Mouse (Mus musculus): Measurements from ENCODE around the gene Kank2. TPM values are rescaled to one million over a fixed set of nuclear protein-coding genes. Genes with fewer than 3 reads are reported as not detected.

Kank2 gene
- 10 to 100 TPM; 64.2 to 67.2 (median 65.6) TPM for total RNA-seq (2022)

DNA sequence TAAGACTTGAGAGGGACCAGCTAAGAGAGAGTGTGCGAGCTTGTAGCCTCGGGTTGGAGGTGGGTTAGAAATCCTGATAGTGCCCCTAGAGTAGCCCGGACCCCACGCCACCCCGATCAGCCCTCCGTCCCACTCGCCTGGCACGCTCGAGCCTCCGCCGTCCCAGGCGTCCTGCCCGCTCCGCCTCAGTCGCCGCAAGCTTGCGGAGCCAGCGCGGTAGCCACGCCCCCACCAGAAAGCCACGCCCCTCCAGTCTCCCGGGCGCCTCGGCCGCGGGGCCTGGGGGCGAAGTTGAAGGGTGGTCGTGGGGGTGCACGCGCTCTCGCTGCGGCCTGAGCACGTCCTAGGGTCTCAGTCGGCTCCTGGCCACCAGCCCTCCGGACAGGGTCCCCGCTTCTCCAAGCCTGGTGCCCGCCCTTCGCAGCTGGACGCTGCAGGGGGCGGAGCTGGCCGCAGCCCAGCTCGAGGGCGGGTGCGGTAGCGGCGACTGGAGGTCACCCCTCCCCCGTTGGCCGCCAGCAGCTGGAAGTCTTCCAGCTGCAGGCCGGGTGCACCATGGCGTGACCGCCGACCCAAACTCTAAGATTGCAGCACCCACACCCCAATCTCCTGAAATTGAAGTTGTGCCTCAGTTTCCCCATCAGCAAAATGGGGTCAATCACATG is at the start of gene Kank2:
TSS of gene Kank2 (minus strand) at position 400 of the 665 bp plus-strand sequence.
- DNase-seq (ENCODE audit: low spot score): peak; percentile 89

DNA sequence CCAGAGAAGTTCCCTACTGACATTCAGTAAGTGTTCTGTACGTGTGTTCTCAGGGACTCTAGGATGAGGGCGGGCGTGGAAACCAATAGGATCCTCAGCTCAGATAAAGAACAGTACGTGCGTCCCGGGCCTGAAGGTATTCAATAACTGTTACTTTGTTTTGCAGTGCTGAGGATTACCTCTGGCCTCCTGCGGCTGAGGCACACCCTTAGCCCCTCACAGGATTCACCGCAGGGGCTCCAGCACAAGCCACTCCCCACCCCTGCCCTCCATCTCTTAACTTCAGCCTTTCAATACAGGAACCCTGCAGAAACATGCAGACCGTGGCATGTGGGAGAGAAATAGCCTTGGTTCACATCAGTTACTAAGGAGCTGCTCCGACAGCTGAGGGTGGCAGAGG is 49.4 kb upstream of the Kank2 start:
- DNase-seq (ENCODE audit: low spot score): no peak

DNA sequence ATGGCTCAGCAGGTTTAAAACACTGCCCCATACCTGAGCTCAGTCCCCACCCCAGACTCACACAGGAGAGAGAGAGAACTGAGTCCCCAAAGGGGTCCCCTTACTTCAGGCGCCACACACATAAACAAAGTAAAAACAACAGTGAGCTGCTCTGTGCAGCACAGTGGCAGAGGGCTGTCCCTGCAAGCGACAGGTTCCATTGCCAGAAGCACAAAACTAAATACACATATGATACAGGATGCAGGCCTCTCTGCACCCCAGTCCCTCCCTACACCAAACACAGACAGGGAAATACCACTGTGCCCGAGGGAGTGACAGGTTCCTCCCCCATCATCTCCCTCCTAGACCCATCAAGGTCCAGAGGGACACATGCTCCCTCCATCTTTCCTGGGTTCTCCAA is 48.9 kb upstream of the Kank2 start:
- DNase-seq (ENCODE audit: low spot score): no peak

DNA sequence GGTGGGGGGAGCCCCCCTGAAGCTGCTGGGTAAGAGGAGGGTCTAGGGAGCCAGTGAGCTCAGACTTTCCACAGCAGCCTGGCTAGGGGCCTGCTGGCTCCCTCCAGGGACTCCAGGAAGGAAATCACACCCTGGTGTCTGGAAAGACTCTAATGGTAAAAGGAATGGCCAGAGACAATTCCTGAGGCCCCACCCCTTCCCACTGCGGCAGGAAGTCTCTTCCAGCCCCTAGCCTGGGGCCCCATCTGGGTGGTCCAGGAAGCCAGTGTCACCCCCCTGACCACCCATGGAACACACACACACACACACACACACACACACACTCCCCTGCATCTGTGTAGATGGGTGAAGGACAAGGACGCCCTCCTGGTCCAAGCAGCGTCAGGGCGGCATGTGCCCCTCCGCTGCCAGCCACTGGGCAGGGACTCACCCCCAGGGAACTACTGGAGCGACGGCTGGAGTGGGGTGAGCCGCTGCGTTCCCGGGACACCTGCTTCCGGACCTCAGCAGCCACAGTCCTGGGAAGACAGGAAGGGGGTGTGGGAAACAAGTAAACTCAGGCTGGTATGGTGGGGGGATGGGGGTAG is 48.3 kb upstream of the Kank2 start:
- DNase-seq (ENCODE audit: low spot score): peak; percentile 89

DNA sequence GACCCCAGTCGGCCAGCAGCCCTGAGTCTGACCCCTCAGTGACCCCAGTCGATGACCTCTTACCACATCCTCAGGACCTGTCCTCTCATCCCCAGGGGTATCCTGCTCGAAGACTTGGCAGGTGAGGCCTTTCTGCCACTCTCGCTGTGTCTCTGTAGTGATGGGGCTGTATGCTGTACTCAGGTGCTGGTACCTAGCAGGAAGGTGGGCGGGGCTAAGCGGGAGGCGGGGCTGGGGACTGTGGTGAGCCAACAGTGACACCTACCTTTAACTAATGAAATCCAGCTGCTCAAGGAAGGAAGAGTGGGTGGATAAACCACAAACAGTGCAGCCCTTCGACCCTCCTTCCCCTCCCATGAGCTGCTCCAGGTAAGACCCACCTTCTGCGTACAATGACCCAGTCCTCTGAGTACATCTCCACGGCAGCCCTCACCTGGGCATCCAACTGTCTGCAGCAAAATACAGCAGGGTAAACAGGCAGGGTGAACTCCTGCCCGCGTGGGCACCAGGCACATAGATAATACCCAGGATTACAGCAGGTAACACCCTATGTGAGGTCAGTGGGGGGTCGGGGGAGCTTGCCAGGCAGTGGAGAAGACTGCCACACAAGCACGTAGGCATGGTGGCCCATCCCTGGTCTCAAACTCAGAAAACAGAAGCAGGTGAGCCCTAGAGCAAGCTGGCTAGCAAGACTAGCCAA is 47.0 kb upstream of the Kank2 start:
- DNase-seq (ENCODE audit: low spot score): no peak

DNA sequence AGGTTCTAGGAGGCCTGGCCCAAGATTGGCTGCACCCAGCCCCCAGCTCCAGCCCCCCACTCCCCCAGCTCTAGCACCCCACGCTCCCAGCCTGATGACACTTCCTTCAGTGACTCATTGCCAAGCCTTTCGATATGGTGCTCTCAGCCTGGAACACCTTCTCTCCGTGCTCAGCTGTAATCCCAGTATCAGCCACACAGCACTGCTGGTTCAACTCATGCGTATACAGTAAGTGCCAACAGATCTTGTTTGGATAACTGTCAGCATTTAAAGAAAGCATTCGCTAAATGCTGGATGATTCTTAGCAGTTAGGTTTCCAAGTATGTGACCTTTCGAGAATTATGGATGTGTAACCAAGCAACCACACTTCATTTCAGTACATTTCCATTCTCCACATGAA is 44.5 kb upstream of the Kank2 start:
- DNase-seq (ENCODE audit: low spot score): no peak

DNA sequence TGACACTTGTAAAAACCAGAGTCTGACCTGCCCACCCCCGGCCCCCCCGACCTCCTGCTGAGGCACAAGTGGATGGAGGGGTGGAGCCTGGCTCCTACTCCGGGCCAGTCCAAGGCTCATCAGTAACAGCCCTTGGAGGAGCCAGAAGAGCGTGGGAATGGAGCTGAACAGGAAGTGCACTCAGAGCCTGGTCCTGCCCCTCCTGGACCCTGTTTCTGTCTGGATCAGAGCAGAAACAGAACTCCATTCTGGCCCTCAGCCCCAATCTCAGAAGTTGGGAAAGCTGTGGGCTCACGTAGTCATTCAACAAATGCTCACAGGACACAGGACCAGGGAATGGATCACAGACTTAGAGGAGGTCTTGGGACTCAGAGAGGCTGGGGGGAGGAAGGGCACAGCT is 43.8 kb upstream of the Kank2 start:
- DNase-seq (ENCODE audit: low spot score): peak; percentile 68

DNA sequence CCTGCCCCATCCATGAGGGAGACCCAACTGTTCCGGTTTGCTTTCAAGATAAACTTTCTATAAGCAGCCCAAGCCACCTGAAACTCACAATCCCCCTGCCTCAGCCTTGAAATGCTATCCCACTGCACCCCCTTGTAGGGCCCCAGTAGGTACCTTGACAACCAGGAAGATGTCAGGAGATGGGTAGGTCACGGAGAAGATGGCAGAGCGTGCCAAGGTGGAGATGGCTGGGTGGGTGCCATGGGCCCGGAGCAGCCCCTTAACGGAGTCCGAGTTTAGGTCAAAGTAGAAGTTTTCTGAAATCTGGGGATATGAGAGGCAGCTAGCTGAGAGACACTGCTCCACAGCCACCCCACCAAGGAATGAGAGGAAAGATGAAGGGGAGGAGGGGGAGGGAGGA is 42.8 kb upstream of the Kank2 start:
- DNase-seq (ENCODE audit: low spot score): no peak

DNA sequence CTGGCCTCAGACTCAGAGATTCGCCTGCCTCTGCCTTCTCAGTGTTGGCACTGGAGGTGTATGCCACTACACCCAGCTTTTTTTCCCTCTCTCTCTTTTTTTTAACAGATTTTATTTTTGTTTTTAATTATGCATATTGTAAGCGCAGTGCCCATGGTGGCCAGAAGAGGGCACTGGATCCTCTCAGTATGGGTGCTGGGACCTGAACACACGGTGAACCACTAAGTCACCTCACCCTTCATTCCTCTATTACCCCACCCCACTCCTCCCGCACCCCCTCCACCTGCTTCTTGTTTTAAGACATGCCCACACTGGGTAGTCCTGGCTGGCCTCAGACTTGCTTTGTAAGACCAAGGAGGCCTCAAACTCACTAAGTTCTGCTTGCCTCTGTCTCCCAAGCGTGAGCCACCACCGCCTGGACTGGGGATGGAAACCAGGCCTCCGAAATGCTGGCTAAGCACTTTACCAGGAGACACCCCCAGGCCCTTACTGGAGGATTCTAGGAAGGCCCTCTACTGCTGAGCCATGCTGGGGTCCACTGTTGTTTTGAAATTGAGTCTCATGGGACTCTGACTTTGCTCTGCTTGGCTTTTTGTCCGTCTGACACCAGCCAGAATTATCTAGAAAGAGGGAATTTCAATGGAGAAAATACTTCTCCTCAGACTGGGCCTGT is 41.7 kb upstream of the Kank2 start:
- no peak for DNase-seq (ENCODE audit: low spot score)

DNA sequence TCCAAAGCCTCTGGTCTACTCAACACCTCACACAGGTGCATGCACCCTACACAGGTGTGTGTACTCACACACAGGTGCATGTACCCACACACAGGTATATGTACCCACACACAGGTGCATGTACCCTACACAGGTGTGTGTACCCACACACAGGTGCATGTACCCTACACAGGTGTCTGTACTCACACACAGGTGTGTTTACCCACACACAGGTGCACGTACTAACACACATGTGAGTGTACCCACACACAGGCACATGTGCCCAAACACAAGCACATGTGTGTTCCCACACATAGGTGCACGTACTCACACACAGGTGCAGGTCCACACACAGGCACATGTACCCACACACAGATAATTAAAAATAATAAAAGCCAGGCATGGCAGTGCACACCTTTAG is 39.1 kb upstream of the Kank2 start:
- DNase-seq (ENCODE audit: low spot score): no peak

DNA sequence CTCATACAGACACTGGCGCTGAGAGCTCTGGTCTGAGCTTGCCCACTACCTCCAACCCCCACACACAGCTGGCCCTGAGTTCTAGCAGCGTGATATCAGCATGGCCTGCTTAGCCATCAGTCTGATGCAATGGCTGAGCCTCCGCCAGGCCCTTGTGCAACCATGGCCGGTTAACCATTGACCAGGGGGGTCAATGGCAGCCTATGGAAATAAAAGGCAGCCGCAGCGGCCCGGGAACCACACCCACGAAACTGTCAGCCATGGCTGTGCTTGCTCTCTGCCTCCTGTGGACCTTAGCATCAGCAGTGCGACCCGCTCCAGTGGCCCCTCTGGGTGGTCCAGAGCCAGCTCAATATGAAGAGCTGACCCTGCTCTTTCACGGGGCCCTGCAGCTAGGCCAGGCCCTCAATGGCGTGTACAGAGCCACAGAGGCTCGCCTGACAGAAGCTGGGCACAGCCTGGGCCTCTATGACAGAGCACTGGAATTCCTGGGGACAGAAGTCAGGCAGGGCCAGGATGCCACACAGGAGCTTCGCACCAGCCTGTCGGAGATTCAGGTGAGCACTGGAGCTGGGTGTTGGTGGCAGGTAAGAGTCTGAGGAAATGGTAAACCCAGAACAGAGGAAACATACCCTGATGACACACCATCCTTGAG is 36.8 kb upstream of the Kank2 start, which contains the start of gene Angptl8:
TSS of gene Angptl8 (plus strand) at position 253 of the 655 bp plus-strand sequence.
- peak; percentile 57 for DNase-seq (ENCODE audit: low spot score)

DNA sequence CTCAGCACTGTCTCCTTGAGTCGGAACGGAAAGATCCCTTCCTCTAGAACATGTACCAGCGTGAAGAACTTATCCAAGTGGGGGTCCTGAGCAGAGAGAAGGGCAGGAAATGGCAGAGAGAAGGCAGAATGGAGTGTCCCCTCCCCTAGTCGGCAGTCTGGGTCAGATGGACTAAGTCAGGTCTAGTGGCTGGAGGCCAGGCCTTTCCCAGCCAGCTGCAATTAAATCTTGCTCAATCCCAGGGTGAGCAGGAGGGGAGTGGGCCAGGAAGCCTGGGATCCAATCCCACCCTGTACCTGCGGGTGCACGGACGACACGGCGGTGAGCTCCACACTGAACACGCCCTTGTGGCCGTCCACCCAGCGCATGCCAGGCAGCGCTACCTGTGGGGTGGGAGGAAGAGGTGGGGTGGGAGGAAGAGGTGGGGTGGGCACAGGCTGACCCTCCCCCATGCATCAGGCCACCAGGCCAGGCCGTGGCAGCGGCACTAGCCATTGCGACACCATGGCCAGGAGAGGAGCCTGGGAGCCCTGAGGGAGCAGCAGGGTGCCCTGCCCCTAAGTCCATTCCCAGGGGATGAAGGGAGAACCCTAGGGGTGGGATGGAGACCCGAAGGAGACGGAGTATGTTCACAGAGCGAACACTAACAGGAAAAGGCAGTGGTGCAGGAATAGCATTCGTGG is 33.2 kb upstream of the Kank2 start:
- no peak for DNase-seq (ENCODE audit: low spot score)

DNA sequence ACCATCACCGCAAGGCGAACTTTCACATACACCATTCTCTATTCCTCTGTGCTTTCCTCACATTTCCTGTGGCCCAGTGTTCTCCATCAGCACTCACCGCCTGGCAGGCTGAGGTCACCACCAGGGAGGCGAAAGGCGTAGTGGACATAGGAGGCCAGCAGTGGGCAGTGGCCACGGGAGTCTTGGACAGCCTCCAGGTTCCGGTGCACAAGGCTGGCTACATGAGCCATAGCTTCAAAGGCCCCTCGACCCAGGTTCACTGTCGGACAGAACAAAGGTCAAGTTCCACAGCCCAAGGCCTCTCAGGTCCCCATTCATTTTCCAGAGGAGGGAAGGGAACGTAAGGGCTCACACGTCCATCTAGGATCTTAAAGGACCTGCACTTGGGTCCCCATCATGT is 32.4 kb upstream of the Kank2 start:
- DNase-seq (ENCODE audit: low spot score): no peak

DNA sequence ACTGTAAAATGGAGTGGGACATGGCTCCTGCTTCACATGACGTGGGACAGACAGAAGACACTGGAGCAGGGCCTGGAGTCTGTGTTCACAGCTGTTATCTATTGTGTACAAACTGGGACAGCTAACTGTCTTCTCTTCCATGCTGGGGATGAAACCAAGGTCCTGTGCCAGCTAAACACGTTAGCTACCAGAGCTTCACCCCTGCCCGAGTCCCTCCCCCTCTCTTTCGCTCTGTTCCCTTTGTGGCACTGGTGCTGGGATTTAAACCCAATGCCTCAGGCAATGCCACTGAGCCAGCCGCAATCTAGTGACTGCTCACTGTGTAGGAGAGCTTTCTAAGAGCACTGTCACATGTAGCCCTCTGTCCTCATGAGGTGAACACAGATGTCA is 31.9 kb upstream of the Kank2 start:
- DNase-seq (ENCODE audit: low spot score): no peak

DNA sequence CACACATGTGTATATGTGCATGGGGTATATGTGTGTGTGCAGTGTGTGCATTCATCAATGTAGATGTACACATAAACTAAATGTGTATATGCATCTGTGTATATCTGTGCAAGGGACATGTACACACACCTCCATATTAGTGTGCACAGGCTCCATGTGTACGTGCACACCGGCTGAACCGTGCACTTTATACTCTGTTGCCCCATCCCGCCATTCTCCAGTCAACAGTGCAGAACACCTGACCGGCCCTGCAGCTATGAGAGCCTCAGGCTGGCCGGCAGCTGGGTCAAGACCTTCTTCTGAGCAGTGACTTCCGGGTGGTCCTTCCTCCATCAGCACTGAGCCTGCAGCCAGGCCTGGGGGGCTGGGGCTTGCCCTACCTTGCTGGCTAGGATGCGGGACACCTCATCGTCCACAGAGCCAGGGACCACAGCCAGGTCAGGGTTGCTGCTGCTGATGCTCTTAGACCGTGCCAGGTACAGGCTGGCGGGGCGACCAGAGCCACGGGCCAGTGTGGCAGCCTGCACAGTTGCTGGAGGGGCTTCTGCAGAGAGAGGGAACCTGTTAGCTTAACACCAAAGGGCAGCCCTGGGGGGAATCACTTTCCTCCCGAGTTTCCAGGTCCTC is 31.4 kb upstream of the Kank2 start:
- no peak for DNase-seq (ENCODE audit: low spot score)

DNA sequence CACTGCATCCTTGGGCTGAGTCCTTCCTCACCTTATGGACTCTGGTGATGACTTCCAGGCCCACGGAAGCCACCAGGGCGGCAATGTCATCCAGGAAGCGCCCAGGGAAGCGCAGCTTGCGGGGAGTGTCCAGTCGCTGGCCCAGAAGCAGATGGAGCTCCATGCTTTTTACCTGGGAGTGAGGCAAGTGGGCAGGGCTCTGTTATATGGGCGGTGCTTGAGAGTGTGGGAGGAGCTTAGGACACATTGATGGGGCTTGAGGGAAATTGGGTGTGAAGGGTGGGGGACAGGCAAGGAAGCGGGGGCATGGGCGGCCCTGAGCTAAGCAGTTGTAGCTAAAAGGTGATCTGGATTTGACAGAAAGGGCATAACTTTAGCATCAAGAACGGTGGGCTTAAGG is 25.8 kb upstream of the Kank2 start:
- DNase-seq (ENCODE audit: low spot score): no peak

DNA sequence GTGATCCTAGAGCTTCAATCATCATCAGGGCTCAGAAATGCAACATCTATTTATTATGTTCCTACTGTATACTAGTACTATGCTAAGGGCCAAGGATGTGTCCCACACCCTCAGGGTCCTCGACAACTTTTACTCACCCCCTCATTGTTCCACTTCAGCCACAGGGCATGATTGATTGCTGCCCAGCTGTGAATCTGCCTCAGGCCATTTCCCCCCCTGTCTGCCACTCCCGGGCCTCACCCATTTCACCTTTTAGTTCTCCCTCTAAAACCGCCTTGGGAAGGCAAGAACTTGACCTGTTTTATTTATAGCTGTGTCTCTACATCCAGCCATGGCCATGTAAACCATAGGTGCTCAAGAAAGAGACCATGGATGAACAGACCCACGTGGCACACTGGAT is 25.4 kb upstream of the Kank2 start:
- DNase-seq (ENCODE audit: low spot score): no peak

DNA sequence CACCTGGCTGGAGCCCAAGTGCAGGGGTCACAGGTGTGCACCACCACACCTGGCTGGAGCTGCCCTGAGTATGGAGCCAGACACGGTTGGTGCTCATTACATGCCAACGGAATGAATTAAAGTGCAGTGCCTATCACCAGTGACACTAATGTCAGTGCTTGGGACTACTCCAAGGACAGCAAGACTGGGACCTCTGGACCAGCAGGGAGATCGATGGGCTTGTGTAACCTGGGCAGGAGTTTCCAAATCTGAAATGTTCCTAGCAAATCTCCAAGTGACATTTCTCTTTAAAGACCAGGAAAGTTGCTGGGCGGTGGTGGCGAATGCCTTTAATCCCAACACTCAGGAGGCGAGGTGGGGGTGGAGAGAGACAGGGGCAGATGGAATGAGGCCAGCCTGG is 24.1 kb upstream of the Kank2 start:
- no peak for DNase-seq (ENCODE audit: low spot score)

DNA sequence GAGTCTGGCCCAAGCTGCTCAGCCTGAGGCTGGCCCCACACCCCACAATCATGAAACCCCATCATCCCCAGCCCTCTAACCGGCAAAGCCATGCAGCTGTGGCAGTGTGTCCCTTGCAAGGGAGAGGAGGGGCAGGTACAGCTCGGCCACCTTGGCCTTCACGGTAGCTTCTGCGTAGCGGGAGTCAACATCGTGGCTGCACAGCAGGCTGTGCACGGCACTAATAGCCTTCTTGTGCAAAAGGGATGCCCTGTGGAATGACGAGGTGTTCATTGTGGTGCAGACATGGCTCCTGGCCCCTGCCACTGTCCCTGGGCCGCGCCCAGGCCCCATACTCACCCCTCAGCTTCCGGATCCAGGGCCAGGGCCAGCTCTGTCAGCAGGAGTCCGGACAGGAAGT is 21.6 kb upstream of the Kank2 start:
- DNase-seq (ENCODE audit: low spot score): no peak

DNA sequence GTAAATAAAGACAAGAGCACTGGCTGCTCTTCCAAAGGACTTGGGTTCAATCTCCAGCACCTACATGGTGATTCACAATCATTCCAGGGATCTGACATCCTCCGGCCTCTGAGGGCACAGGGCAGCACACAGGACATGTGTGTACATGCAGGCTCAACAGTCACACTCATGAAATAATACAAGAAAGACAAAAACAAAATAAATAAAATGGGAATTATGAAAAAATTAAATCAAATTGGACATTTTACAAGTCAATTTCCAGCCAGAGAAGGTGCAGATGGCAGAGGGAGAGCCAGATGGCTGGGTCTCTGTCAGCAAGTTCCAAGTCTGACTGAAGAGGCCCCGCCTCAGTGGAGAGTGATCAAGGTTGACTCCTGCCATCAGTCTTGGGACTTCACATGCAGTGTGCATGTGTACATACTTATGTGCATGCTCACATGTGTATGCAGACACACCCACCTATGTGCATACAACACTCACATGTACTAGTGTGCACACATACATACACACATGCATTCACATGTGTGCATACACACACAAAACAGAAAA is 20.7 kb upstream of the Kank2 start:
- DNase-seq (ENCODE audit: low spot score): no peak

DNA sequence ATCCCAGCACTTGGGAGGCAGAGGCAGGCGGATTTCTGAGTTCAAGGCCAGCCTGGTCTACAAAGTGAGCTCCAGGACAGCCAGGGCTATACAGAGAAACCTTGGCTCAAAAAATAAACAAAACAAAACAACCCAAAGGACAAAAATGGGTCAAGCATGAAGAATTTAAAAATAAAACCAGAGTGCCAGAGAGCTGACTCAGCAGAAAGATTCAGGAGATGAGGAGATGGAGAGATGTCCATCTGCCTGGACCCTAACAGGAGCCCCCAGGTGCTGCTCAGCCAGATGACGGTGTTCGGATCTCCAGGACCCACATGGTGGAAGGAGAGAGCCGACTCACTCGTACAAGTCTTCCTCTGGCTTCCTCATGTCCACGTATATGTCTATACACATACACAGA is 20.0 kb upstream of the Kank2 start:
- no peak for DNase-seq (ENCODE audit: low spot score)
